Mouse (Mus musculus): ENCODE measurements around the gene Mex3a. TPM values are rescaled to one million over a fixed set of nuclear protein-coding genes. Genes with fewer than 3 reads are reported as not detected.

Gene Mex3a
- polyA plus RNA-seq, 1 experiment from 2014 or later = 22.8 TPM

DNA sequence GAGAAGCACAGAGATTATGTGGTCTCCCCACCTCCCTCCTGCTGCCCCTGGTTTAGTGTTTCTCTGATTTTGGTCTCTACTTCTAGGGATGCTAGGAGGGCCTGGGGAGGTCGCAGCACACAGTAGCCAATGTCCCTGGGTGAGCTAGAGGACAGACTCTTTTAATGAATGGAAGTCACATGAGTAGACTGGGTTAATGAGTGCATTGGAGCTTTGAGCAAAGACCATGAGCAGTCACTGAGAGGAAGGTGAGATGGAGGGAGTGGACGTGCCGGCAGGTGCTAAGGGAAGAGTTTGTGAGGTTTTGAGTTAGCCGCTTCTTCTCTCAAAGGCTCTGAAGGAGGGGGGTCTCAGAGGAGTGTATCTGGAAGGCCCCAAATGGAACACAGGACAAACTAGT lies 3.3 kb downstream of the Mex3a start:
- WGBS = 65% methylated on average over 4 of the region's 4 CpGs
- Histone ChIP-seq H3K36me3 (peaks cover 51% of the 10 kb centered on the region), H3K27me3 (ENCODE audit: insufficient read depth, poor library complexity, severe bottlenecking) (no peaks in the 10 kb centered on the region), H3K4me3 (peak overlapping the region; percentile 83), H3K27ac (peak overlapping the region; percentile 99), H3K4me1 (peaks cover 72% of the 10 kb centered on the region), H3K9me3 (no peaks in the 10 kb centered on the region)
- DNase-seq (ENCODE audit: low spot score) = no peak

DNA sequence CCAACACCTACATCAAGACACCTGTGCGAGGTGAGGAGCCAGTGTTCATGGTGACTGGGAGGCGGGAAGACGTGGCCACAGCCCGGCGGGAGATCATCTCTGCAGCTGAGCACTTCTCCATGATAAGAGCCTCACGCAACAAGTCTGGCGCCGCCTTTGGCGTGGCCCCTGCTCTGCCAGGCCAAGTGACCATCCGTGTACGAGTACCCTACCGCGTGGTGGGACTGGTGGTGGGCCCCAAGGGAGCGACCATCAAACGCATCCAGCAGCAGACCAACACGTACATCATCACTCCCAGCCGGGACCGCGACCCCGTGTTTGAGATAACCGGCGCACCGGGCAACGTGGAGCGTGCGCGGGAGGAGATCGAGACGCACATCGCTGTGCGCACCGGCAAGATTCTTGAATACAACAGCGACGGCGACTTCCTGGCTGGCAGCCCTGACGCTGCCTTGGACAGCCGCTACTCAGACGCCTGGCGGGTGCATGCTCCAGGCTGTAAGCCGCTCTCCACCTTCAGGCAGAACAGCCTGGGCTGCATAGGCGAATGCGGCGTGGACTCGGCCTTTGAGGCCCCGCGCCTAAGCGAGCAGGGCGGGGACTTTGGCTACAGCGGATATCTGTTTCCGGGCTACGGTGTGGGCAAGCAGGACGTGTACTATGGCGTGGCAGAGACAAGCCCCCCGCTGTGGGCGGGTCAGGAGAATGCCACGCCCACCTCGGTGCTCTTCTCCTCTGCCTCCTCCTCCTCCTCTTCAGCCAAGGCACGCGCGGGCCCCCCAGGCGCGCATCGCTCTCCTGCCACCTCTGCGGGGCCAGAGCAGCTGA lies 4.1 kb downstream of the Mex3a start:
- Histone ChIP-seq H3K27ac (peak overlapping the region; percentile 85), H3K36me3 (peaks cover 52% of the 10 kb centered on the region), H3K9me3 (no peaks in the 10 kb centered on the region), H3K4me3 (peak overlapping the region; percentile 83), H3K27me3 (ENCODE audit: insufficient read depth, poor library complexity, severe bottlenecking) (no peaks in the 10 kb centered on the region), H3K4me1 (peaks cover 74% of the 10 kb centered on the region)
- 5% methylated on average over 62 of the region's 64 CpGs for WGBS
- DNase-seq (ENCODE audit: low spot score) = peak; percentile 95

DNA sequence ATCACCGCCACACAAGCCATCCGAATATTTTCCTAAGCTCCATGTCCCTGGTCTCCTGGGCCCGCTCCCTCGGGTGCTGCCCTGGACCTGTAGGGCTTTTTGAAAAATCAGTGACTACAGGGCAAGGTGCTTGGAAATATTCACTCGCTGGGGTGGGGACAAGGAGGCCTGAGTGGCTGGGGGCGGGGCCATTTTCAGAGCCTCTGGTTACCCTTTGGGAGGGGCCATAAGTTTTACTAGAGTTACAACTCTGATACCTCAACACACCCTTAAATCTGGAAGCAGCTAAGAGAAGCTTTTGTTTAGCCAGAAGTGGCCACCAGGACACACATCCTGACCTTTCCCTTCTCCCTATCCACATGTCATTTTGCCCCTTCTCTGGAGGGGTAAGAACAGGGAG lies 5.0 kb downstream of the Mex3a start:
- 71% methylated on average over 6 of the region's 6 CpGs for WGBS
- Histone ChIP-seq H3K9me3 (no peaks in the 10 kb centered on the region), H3K36me3 (peaks cover 52% of the 10 kb centered on the region), H3K27me3 (ENCODE audit: insufficient read depth, poor library complexity, severe bottlenecking) (no peaks in the 10 kb centered on the region), H3K4me3 (peak overlapping the region; percentile 83), H3K4me1 (peaks cover 82% of the 10 kb centered on the region), H3K27ac (peak overlapping the region; percentile 85)
- DNase-seq (ENCODE audit: low spot score) = no peak

DNA sequence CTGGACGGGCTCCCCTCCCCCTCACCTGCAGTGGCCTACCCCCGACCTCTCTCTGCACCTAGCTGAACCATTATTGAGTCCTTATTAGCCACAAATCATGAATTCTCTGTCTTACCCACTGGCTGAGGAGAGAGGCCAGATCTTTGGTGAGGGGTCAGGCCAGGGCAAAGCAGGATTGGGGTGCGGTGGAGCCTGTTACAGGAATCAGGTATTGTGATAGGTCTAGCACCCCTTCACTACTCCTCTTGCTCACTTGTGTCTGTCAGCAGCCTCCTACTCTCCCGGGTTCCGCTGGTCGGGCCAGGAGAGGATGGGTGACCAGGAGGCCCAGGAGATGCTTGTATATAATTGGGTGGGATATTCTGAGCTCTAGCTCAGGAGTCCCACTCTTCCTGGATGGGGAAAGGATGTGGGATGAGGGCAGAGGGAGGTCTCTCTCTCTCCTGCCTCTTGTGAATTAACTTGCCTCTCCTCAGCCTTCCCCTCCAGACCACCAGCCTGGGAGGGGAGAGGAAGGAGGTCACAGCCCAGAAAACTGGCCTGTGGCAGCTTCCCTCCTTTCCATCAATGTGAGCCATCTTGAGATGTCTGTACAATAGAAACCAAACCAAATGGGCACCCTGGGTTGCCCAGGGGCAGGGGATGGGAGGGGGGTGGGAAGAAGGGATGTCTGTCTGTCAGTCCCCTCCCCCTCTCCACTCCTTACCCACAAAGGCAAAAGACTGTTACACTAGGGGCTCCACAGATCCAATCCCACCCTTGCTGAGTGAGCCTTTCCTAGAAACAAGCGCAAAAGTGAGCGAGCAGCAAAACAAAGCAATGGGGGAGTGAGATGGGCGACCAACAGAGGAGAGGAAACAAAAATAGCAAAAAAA lies 6.3 kb downstream of the Mex3a start:
- no peaks in the 10 kb centered on the region for H3K9me3 ChIP-seq
- peaks cover 52% of the 10 kb centered on the region for H3K36me3 ChIP-seq
- no peak for DNase-seq (ENCODE audit: low spot score)
- no peak overlapping the region for H3K27ac ChIP-seq
- peaks cover 82% of the 10 kb centered on the region for H3K4me1 ChIP-seq
- H3K4me3 ChIP-seq = no peak overlapping the region
- WGBS = 39% methylated on average over 9 of the region's 9 CpGs
- no peaks in the 10 kb centered on the region for H3K27me3 ChIP-seq (ENCODE audit: insufficient read depth, poor library complexity, severe bottlenecking)

DNA sequence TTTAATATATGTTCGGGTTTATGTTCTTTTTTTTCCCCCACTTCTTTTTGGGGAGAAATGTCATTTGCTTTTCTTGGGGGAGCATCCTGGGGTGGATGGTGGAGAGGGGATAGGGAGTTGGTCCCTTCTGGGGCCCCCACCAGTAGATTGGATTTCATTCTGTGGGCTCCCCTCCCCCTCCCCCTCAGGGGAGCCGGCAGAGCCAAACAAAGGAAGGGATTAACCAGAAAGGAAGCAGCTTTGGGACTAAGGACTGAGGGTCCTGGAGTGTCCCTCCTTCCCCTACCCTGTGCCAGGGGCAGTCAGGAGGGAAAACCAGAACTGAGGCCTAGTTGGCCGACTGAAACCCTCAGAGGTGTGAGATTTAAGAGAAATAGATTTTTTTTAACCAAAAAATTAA lies 7.2 kb downstream of the Mex3a start:
- H3K4me3 ChIP-seq = no peak overlapping the region
- no peak for DNase-seq (ENCODE audit: low spot score)
- WGBS = 20% methylated on average over 3 of the region's 3 CpGs
- H3K4me1 ChIP-seq = peaks cover 73% of the 10 kb centered on the region
- 0 out of 2 replicates have a peak overlapping the region, but pooled peaks have one; percentile 37 for H3K27ac ChIP-seq
- peaks cover 52% of the 10 kb centered on the region for H3K36me3 ChIP-seq
- no peaks in the 10 kb centered on the region for H3K9me3 ChIP-seq
- H3K27me3 ChIP-seq (ENCODE audit: insufficient read depth, poor library complexity, severe bottlenecking) = no peaks in the 10 kb centered on the region

DNA sequence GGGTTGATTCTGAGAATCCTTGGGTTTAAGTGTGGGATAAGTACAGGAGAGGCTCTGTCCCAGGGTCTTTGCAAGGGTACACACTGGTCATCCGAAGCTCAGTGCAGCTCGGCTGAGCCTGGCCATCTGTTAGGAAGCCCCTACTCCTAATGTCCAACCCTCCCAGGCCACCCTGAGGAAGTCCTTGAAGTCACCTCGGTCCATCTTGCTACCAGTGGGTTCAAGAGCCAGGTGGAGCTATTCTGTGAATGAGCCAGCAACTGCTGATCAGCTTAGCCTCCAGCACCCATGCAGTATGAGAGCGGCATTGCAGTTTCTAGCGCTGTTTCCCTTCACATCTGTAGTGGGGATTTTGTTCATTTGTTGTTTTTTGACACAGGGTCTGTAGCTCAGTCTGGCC lies 7.9 kb downstream of the Mex3a start:
- H3K9me3 ChIP-seq = no peaks in the 10 kb centered on the region
- 47% methylated on average over 5 of the region's 5 CpGs for WGBS
- peaks cover 45% of the 10 kb centered on the region for H3K36me3 ChIP-seq
- DNase-seq (ENCODE audit: low spot score) = no peak
- H3K27ac ChIP-seq = peak overlapping the region; percentile 48; the same call in 1 of the 2 replicates
- no peak overlapping the region for H3K4me3 ChIP-seq
- peaks cover 70% of the 10 kb centered on the region for H3K4me1 ChIP-seq
- H3K27me3 ChIP-seq (ENCODE audit: insufficient read depth, poor library complexity, severe bottlenecking) = no peaks in the 10 kb centered on the region

DNA sequence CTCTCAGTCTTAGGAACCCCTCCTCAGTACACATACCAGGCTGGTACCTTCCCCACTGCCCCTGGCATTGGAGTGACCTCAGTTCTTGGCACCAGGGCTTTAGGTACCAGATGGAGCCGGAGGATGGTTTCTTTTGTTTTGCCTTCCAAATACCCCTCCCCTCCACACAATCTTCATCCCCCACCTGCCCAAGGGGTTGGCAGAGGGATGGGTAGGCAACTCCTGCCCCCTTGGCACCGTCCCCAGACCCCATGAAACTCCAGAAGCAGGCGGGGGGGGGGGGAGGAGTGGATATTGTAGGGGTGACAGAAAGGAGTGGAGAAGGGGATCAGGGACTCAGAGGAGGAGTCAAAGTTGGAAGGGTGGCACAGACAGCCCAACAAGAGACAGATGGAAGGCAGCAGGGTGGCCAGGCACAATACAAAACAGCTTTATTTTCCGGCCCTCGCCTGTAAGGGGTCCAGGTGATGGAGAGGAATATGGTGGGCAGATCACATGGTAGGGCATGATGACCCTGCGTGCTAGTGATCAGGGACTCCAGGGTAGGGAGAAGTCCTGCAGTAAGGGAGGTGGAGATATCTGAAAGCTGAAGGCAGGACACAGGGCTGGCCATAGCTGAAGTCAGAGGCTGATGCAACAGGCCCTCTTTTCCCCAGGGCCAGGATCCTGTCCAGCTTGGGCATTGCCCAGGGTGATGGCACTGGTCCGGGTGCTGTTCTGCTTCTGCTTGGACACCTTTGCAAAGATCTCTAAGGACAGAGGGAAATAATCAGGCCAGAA lies 9.6 kb downstream of the Mex3a start:
- Histone ChIP-seq H3K27ac (no peak overlapping the region), H3K36me3 (peaks cover 32% of the 10 kb centered on the region), H3K27me3 (ENCODE audit: insufficient read depth, poor library complexity, severe bottlenecking) (no peaks in the 10 kb centered on the region), H3K4me1 (peaks cover 55% of the 10 kb centered on the region), H3K4me3 (no peak overlapping the region; the same call in 1 of the 2 replicates), H3K9me3 (no peaks in the 10 kb centered on the region)
- 73% methylated on average over 7 of the region's 7 CpGs for WGBS
- DNase-seq (ENCODE audit: low spot score) = no peak

DNA sequence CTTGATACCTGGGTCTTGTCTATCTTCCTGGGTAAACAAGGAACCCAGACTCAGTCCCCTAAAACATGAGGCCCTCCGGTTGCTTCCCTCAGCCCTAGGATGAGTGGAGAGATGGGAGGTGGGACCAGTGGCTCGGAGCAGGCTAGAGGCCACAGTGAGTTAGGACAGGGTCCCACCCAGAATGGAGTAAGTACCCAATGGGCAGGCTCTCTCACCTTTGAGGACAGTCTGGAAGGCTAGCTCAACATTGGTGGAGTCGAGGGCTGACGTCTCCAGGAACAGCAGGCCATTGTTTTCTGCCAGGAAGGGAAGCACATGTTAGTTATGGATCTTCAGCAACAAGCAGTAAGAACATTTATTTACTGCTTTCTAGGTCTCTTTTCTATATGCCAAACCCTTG lies 10.3 kb downstream of the Mex3a start:
- H3K27ac ChIP-seq = no peak overlapping the region
- H3K36me3 ChIP-seq = peaks cover 26% of the 10 kb centered on the region
- no peaks in the 10 kb centered on the region for H3K27me3 ChIP-seq (ENCODE audit: insufficient read depth, poor library complexity, severe bottlenecking)
- DNase-seq (ENCODE audit: low spot score) = no peak
- 55% methylated on average over 4 of the region's 4 CpGs for WGBS
- peaks cover 49% of the 10 kb centered on the region for H3K4me1 ChIP-seq
- no peaks in the 10 kb centered on the region for H3K9me3 ChIP-seq
- no peak overlapping the region for H3K4me3 ChIP-seq

DNA sequence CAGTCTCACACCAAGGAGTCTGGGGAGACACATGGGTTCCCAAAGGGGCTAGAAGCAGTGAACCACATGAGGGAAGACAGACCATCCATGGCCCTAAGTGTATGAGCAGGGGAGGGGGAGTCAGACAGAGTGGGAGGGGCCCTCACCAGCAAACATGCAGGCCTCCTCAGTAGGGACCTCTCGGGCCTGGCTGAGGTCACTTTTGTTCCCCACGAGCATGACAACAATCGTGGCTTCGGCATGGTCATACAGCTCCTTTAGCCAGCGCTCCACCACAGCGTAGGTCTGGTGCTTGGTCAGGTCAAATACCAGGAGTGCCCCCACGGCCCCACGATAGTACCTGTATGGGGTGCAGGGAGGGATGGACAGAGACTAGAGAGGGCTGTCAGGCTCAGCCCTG lies 11.0 kb downstream of the Mex3a start:
- no peak overlapping the region for H3K27ac ChIP-seq
- WGBS = 79% methylated on average over 8 of the region's 8 CpGs
- H3K4me3 ChIP-seq = no peak overlapping the region
- H3K27me3 ChIP-seq (ENCODE audit: insufficient read depth, poor library complexity, severe bottlenecking) = no peaks in the 10 kb centered on the region
- H3K4me1 ChIP-seq = peaks cover 46% of the 10 kb centered on the region
- no peaks in the 10 kb centered on the region for H3K9me3 ChIP-seq
- H3K36me3 ChIP-seq = peaks cover 19% of the 10 kb centered on the region
- no peak for DNase-seq (ENCODE audit: low spot score)

DNA sequence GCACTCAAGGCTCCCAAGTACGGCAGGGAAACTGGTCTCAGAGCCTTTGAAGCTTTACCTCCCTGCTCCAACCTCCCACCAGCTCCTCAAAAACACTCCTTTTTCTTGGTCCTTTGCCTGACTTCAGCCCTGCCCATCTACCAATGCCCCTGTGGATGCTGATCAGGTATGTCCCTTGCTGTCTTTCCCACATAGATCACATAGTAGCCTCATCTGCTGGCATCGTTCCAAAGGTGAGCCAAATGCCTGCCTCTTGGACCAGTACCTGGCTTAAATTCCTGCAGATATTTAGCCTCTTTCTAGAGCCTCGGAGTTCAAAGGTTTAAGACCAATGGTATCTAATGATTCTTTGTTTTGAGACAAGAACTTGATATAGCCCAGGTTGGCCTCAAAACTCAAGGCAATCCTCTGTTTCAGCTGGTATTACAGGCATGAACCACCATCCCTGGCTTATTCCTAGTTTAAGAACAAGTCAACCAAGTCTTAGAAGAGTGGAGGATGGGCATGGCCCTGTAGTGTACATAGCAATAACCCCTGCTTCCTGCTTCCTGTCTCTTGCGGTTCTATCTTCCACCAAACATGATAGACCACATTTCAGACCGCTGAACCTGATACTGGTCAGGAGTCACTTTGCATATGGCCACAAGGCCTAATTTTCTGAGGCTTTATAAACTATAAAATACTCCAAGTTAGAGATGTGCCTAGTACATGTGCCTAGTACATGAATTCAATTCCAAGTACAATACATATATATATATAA lies 11.6 kb downstream of the Mex3a start:
- DNase-seq (ENCODE audit: low spot score) = no peak
- Histone ChIP-seq H3K36me3 (peaks cover 16% of the 10 kb centered on the region), H3K27ac (no peak overlapping the region), H3K27me3 (ENCODE audit: insufficient read depth, poor library complexity, severe bottlenecking) (no peaks in the 10 kb centered on the region), H3K4me3 (no peak overlapping the region), H3K9me3 (no peaks in the 10 kb centered on the region), H3K4me1 (peaks cover 43% of the 10 kb centered on the region)
- 62% methylated on average over 5 of the region's 5 CpGs for WGBS

DNA sequence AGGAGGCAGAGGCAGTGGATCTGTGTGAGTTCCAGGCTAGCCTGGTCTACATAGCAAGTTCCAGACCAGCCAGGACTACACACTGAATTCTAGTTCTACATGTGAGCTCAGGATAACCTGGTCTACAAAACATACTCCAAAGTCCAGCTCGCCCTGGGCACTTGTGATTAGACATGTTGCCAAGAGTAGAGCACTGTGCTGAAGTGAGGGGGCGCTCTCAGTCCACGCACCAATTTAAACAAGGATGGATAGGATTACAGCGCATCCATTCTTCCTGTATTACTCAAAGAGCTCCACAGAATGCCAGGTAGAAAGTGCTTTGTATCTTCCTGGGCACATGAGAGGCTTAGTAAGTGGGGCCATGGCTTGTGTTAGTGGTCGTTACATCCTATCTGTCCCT lies 12.3 kb downstream of the Mex3a start:
- Histone ChIP-seq H3K9me3 (no peaks in the 10 kb centered on the region), H3K27ac (no peak overlapping the region), H3K4me1 (peaks cover 39% of the 10 kb centered on the region), H3K27me3 (ENCODE audit: insufficient read depth, poor library complexity, severe bottlenecking) (no peaks in the 10 kb centered on the region), H3K36me3 (peaks cover 14% of the 10 kb centered on the region; the same call in 1 of the 2 replicates), H3K4me3 (no peak overlapping the region)
- 39% methylated on average over 5 of the region's 5 CpGs for WGBS
- no peak for DNase-seq (ENCODE audit: low spot score)

DNA sequence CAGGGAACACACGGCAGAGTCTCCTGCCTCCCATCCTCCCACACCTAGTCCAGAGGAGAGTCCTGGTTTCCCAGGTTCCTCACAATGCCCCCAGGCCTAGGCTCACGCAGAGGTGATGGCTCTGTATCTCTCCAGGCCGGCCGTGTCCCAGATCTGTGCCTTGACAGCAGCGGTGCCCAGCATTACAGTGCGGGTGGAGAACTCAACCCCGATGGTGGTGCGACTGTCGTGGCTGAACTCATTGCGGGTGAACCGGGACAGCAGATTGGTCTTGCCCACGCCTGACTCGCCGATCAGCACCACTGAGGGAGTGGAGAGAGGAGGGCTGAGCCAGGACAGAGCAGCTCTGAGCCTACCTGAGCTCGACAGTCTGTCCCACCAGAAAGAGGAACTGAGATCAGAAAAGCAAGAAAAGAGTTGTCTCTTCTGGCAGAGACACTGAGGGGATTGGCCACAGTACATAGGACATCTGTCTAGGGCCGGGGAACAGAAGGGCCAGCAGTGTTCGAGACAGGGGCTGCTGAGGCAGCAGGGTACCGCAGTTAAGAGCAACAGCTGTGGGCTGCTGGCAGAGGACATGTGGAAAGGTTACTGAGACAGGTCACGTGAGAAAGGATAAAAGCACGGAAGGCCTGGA lies 12.9 kb downstream of the Mex3a start:
- H3K4me1 ChIP-seq = peaks cover 37% of the 10 kb centered on the region
- no peak for DNase-seq (ENCODE audit: low spot score)
- H3K36me3 ChIP-seq = peaks cover 15% of the 10 kb centered on the region; the same call in 1 of the 2 replicates
- no peaks in the 10 kb centered on the region for H3K27me3 ChIP-seq (ENCODE audit: insufficient read depth, poor library complexity, severe bottlenecking)
- no peak overlapping the region for H3K4me3 ChIP-seq
- H3K9me3 ChIP-seq = no peaks in the 10 kb centered on the region
- H3K27ac ChIP-seq = no peak overlapping the region
- WGBS = 63% methylated on average over 20 of the region's 20 CpGs

All from heart, embryonic 10.5 days (tissue).